Mouse (Mus musculus) heart, embryonic 11.5 days (tissue): ENCODE results near the gene Speg. TPM values are rescaled to one million over a fixed set of nuclear protein-coding genes. Genes with fewer than 3 reads are reported as not detected.
A peak's percentile ranks its signal among the peaks of the same experiment; 100 is the strongest.

Experiments used
- ATAC-seq: fragments of 200-750 bp; cut with Nextera tagmentation; replicated peaks from 2 replicates; pipeline ENCODE4 v1.8.0; 2017; ENCODE audit warnings: moderate library complexity; ENCODE audit not compliant: insufficient number of reproducible peaks, low FRiP score, low TSS enrichment
- H3K27ac ChIP-seq: fragments of 300-500 bp; sonication (generic); 2 replicates; pipeline ENCODE4 v1.5.1; 2014; ENCODE audit warnings: mild to moderate bottlenecking, low read depth, low read length
- H3K27me3 ChIP-seq: fragments of 300-500 bp; sonication (generic); 2 replicates; pipeline ENCODE4 v1.6.1; 2014; ENCODE audit warnings: mild to moderate bottlenecking, low read length, mixed read lengths; ENCODE audit not compliant: control insufficient read depth, insufficient read depth
- H3K36me3 ChIP-seq: fragments of 300-500 bp; sonication (generic); 2 replicates; pipeline ENCODE4 v1.6.1; 2014; ENCODE audit warnings: mild to moderate bottlenecking, low read length, moderate library complexity, mixed read lengths; ENCODE audit not compliant: control insufficient read depth, insufficient read depth
- H3K4me1 ChIP-seq: fragments of 300-500 bp; sonication (generic); 2 replicates; pipeline ENCODE4 v1.6.1; 2014; ENCODE audit warnings: low read length; ENCODE audit not compliant: control insufficient read depth, insufficient read depth
- H3K4me2 ChIP-seq: fragments of 300-500 bp; sonication (generic); 2 replicates; pipeline ENCODE4 v1.6.1; 2014; ENCODE audit warnings: mild to moderate bottlenecking, moderate library complexity
- H3K4me3 ChIP-seq: fragments of 300-500 bp; sonication (generic); 2 replicates; pipeline ENCODE4 v1.5.1; 2014; ENCODE audit warnings: low read depth, low read length
- H3K9ac ChIP-seq: fragments of 300-500 bp; sonication (generic); 2 replicates; pipeline ENCODE4 v1.6.1; 2014; ENCODE audit warnings: mild to moderate bottlenecking, low read depth, low read length, moderate library complexity
- H3K9me3 ChIP-seq: fragments of 300-500 bp; sonication (generic); replicated peaks from 2 replicates; pipeline ENCODE4 v1.6.1; 2016; ENCODE audit warnings: low read length; ENCODE audit not compliant: control insufficient read depth
- WGBS: fragments of 180-500 bp; shearing (Covaris S2); extraction: QIAGEN DNeasy Blood & Tissue Kit; methylation state at CpG from one replicate; pipeline ENCODE4 v1.1.7; 2014; ENCODE audit not compliant: insufficient replicate concordance; 5-methylcytosine and 5-hydroxymethylcytosine counted together
- polyA plus RNA-seq: library from polyadenylated mRNA; unstranded; fragments of >200 nt; fragmentation: Nextera tagmentation; extraction: Ambion mirVana; gene quantifications from 2 replicates; pipeline ENCODE4 v1.2.1, GENCODE M21; 2014

Gene Speg
- polyA plus RNA-seq, 1 experiment from 2014 or later, result 60.7 TPM

DNA sequence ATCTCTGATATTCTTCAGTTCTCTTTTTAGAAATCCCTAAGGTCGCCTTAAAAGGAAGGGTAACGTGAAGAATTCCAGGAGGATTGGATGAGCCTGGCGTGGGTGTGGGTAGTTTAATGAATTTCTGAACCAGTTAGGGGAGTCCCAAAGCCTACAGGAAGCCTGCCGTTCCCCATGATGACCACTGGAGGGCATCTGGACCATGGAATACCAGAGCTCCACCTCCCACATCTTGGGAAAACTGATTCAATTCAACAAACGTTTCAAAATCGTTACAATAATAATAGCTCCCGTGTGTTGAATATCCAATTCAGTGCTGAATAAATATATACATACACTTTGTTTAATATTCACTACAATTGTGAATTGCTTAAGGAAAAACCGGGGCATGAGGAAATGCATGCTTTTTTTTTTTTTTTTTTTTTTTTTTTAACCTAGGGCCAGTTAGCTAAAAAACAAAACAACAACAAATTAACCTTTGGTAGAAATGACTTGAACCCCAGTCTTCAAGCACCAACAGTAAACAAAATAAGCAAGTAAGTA is 32.2 kb upstream of the Speg start:
- no peak overlapping the region for H3K9ac ChIP-seq
- no peak overlapping the region for H3K27ac ChIP-seq
- H3K4me1 ChIP-seq, result peaks cover 47% of the 10 kb centered on the region
- H3K9me3 ChIP-seq, result no peaks in the 10 kb centered on the region
- H3K36me3 ChIP-seq, result no peaks in the 10 kb centered on the region
- H3K4me2 ChIP-seq, result no peak overlapping the region
- no peak overlapping the region for H3K4me3 ChIP-seq
- no peak for ATAC-seq
- peaks cover 6% of the 10 kb centered on the region; the same call in 1 of the 2 replicates for H3K27me3 ChIP-seq
- under 1% methylated on average over 8 of the region's 8 CpGs for WGBS

DNA sequence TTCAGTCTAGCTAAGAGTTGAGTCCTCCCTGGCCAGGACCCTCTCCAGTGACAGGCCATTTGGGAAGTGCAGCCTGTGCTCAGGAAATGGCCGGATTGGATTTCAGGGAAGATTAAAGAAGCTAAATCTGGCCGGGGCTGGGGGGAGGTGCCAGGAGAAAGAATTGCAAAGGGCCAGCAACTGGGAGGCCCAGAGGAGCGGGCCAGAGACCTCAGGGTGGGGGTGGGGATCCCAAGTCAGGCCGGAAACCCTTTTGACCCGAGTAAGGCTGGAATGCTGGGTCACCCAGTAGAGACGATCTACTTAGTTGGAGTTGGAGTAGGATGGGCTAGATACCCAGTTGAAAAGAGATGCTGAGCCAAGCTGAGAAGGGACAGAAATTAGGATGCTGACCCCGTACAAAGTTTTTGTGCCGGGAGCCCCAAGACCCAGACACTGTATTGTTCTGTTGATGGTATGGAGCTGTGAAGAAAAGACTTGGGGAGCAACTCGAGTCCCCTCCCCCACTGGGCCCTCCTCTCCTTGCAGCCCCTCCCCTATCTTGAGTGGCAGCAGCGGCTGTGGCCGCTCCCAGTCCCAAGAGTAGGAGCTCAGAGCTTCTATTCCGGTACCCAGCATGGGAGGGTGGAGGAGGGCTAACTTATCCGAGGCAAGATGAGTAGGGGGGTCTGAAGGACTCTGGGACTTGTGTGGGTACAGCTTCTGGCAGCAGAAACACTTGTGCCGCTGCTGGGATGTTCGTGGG is 30.6 kb upstream of the Speg start:
- ATAC-seq, result peak; percentile 43; the same call in 1 of the 2 replicates
- Histone ChIP-seq H3K4me3 (0 out of 2 replicates have a peak overlapping the region, but pooled peaks have one; percentile 1), H3K9me3 (no peaks in the 10 kb centered on the region), H3K4me2 (peak overlapping the region; percentile 49), H3K27ac (peak overlapping the region; percentile 63), H3K36me3 (no peaks in the 10 kb centered on the region), H3K4me1 (peaks cover 59% of the 10 kb centered on the region), H3K27me3 (peaks cover 6% of the 10 kb centered on the region; the same call in 1 of the 2 replicates), H3K9ac (0 out of 2 replicates have a peak overlapping the region, but pooled peaks have one; percentile 23)
- WGBS, result 2% methylated on average over 15 of the region's 15 CpGs

DNA sequence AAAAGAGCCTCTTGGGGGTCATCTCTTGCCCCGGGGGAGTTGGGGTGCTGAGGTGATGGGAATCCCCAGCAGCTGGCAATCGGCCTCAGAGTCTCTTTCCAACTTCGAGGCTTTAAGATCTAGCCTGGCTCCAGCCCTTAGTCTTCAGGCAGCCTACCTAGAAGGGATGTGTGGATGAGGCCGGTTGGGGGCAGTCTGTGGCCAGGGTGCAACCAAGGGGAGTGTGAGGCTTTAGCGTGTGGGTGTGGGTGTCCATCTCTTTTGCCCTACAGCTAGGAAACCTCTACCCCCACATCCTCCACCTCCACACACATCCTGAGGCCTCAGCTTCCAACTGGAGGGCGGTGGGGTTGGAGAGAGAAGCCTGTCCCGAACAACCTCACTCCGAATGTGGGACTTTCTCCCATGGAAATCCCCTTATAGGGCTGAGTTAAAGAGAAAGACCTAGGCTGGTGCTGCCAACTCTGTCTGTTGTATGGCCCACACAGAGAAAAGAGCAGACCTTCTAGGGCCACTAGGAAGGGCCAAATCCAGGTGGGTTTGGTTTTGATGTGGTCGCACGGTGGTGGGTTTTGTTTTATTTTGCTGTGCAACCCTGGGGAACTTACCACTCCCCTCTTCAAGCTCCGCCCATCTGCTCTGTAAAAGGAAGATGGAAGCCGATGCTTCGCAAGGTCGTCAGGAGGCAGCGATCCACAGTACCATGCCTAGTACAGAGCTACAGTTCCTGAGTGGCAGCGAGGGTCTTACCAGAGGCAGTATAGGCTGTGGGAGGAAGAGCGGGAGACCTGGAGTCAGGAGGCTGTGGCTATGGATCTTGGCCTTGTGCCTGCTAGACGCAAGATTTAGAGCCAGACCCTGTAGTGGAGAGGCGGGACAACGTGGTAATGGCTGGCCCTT is 29.8 kb upstream of the Speg start:
- peak; percentile 12; the same call in 1 of the 2 replicates for ATAC-seq
- no peaks in the 10 kb centered on the region for H3K36me3 ChIP-seq
- H3K9ac ChIP-seq, result 0 out of 2 replicates have a peak overlapping the region, but pooled peaks have one; percentile 43
- peaks cover 6% of the 10 kb centered on the region; the same call in 1 of the 2 replicates for H3K27me3 ChIP-seq
- peak overlapping the region; percentile 63 for H3K27ac ChIP-seq
- 27% methylated on average over 20 of the region's 20 CpGs for WGBS
- peaks cover 59% of the 10 kb centered on the region for H3K4me1 ChIP-seq
- no peaks in the 10 kb centered on the region for H3K9me3 ChIP-seq
- no peak overlapping the region for H3K4me3 ChIP-seq
- H3K4me2 ChIP-seq, result peak overlapping the region; percentile 49

- Histone ChIP-seq H3K36me3 (no peaks in the 10 kb centered on the region), H3K27ac (peak overlapping the region; percentile 93), H3K9ac (peak overlapping the region; percentile 52; the same call in 1 of the 2 replicates), H3K4me3 (no peak overlapping the region), H3K4me2 (peak overlapping the region; percentile 14; the same call in 1 of the 2 replicates), H3K27me3 (no peaks in the 10 kb centered on the region), H3K4me1 (peaks cover 59% of the 10 kb centered on the region), H3K9me3 (no peaks in the 10 kb centered on the region)
- 24% methylated on average over 5 of the region's 5 CpGs for WGBS
- ATAC-seq, result no peak
Measured at GRCm38 (mm10) chr1:75347279-75347678, 27.8 kb upstream of the Speg start.

GRCm38 (mm10) chr1:75349275-75349674 is 25.8 kb upstream of the Speg start:
- Histone ChIP-seq H3K27me3 (no peaks in the 10 kb centered on the region), H3K27ac (peak overlapping the region; percentile 87), H3K4me3 (no peak overlapping the region), H3K4me2 (no peak overlapping the region), H3K9me3 (no peaks in the 10 kb centered on the region), H3K4me1 (peaks cover 49% of the 10 kb centered on the region), H3K9ac (peak overlapping the region; percentile 17), H3K36me3 (no peaks in the 10 kb centered on the region)
- 39% methylated on average over 5 of the region's 5 CpGs for WGBS
- 0 out of 2 replicates have a peak, but pooled peaks have one; percentile 36 for ATAC-seq

DNA sequence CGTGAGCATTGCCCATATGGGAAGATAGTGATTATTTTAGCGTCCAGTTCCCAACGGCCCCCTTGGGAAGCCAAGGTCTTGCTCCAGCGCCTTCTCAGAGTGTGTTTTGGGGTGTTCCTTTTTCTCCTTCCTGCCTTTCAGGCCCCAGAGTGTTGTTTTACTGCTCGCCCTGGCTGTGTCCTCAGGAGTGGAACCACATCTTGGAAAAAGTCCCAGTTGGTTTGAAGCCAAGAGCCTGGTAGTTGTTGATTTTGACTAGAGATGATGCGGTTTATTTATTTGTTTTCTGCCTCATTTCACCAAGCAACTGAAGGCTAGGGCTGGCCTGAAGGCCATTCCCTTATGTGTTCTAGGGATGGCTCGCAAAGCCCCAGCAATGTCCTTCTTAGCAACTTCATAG is 17.8 kb upstream of the Speg start:
- 76% methylated on average over 7 of the region's 7 CpGs for WGBS
- H3K9ac ChIP-seq, result no peak overlapping the region
- no peaks in the 10 kb centered on the region for H3K9me3 ChIP-seq
- H3K4me3 ChIP-seq, result no peak overlapping the region
- no peak overlapping the region for H3K27ac ChIP-seq
- H3K36me3 ChIP-seq, result no peaks in the 10 kb centered on the region
- H3K27me3 ChIP-seq, result 0 out of 2 replicates have a peak, but pooled peaks cover 9% of the 10 kb centered on the region
- ATAC-seq, result no peak
- no peak overlapping the region for H3K4me2 ChIP-seq
- H3K4me1 ChIP-seq, result peaks cover 32% of the 10 kb centered on the region

DNA sequence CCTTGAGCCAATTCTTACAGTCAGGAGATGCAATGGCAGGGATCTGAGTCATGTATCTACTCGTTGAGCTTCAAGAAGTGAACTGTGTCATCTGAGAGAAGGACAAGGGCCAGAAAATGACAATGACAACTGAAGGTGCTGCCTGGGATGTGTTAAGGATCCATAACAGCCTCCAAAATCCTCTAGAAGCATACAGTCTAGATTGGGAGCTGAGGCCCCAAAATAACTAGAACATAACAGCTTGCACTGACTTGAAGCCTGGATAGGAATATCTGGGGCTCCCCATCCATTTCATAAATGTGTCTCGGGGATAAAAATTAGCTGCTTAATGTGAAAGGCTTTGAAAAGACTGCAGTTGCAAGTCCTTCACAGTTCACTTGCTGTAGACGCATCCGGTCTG is 17.1 kb upstream of the Speg start:
- Histone ChIP-seq H3K27me3 (0 out of 2 replicates have a peak, but pooled peaks cover 9% of the 10 kb centered on the region), H3K36me3 (no peaks in the 10 kb centered on the region), H3K4me3 (no peak overlapping the region), H3K4me1 (peaks cover 40% of the 10 kb centered on the region), H3K27ac (0 out of 2 replicates have a peak overlapping the region, but pooled peaks have one; percentile 98), H3K9me3 (no peaks in the 10 kb centered on the region), H3K9ac (no peak overlapping the region), H3K4me2 (no peak overlapping the region)
- WGBS, result 80% methylated on average over 4 of the region's 4 CpGs
- no peak for ATAC-seq

DNA sequence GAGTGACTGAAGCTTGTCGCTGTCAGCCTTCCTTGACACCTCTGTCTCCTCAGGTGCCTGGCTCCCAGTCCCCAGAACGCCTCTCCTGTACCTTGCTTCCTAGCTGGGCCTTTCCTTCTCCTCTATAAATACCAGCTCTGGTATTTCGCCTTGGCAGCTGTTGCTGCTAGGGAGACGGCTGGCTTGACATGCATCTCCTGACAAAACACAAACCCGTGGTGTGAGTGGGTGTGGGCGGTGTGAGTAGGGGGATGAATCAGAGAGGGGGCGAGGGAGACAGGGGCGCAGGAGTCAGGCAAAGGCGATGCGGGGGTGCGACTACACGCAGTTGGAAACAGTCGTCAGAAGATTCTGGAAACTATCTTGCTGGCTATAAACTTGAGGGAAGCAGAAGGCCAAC is 15.8 kb upstream of the Speg start:
- Histone ChIP-seq H3K9ac (peak overlapping the region; percentile 89), H3K4me1 (peaks cover 42% of the 10 kb centered on the region), H3K27ac (peak overlapping the region; percentile 98), H3K36me3 (no peaks in the 10 kb centered on the region; the same call in 1 of the 2 replicates), H3K27me3 (0 out of 2 replicates have a peak, but pooled peaks cover 9% of the 10 kb centered on the region), H3K4me2 (peak overlapping the region; percentile 77), H3K9me3 (no peaks in the 10 kb centered on the region), H3K4me3 (peak overlapping the region; percentile 66; the same call in 1 of the 2 replicates)
- WGBS, result 33% methylated on average over 13 of the region's 13 CpGs
- no peak; the same call in 1 of the 2 replicates for ATAC-seq
